ENCODE assay signal across 20 mouse cellular contexts in the genomic region with DNA sequence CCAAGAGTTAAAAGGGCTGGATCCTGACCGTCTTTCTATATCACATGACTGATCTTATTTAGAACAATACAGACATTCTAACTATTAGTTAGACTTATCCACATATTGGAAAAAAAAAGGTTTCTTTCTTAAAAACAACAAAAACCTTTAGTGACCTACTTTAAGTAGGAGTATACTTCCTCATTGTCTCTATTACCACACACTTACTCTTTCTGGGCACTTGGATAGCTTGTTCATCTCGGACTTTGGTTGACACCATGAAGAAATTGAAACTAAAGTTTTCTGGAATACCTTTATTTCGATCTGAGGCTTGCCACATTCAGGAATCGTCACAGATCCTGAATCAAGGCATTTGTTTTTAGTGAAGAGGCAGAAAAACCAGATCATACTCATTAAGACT.
"Had no signal": no experiment of that assay in that cellular context is flagged by ENCODE, and none has a peak within 500 bp of the region (broad histone marks: within the 10 kb centered on the region; RNA-seq: fewer than 3 reads in every experiment).

No protein-coding gene starts in this region.

- DNase-seq: kidney, adult 18-20 months; kidney, adult 9 months; kidney, postnatal 14 days; kidney, postnatal 4 days; left cerebral cortex, postnatal 4 days; liver, embryonic 13.5 days; lung, adult 2 months; lung, postnatal 14 days; right cerebral cortex, adult 18-20 months; right cerebral cortex, postnatal 14 days; right cerebral cortex, postnatal 4 days; thymus, adult 2 months; thymus, postnatal 25 days had no signal

- H3K4me2 ChIP-seq: limb, embryonic 12.5 days; limb, embryonic 15.5 days; liver, embryonic 13.5 days; midbrain, embryonic 12.5 days; midbrain, embryonic 15.5 days; neural tube, embryonic 12.5 days; neural tube, embryonic 15.5 days had no signal

- H3K9me3 ChIP-seq: limb, embryonic 12.5 days; limb, embryonic 15.5 days; liver, embryonic 13.5 days; midbrain, embryonic 12.5 days; midbrain, embryonic 15.5 days; neural tube, embryonic 12.5 days; neural tube, embryonic 15.5 days had no signal

- H3K27me3 ChIP-seq: limb, embryonic 12.5 days; limb, embryonic 15.5 days; liver, embryonic 13.5 days; midbrain, embryonic 12.5 days; midbrain, embryonic 15.5 days; neural tube, embryonic 12.5 days; neural tube, embryonic 15.5 days had no signal

- H3K27ac ChIP-seq: limb, embryonic 12.5 days; limb, embryonic 15.5 days; liver, embryonic 13.5 days; midbrain, embryonic 12.5 days; midbrain, embryonic 15.5 days; neural tube, embryonic 12.5 days; neural tube, embryonic 15.5 days; stomach, postnatal 0 days had no signal

- H3K4me1 ChIP-seq: limb, embryonic 12.5 days; limb, embryonic 15.5 days; liver, embryonic 13.5 days; midbrain, embryonic 12.5 days; midbrain, embryonic 15.5 days; neural tube, embryonic 12.5 days; neural tube, embryonic 15.5 days had no signal

- H3K4me3 ChIP-seq: limb, embryonic 12.5 days; limb, embryonic 15.5 days; liver, embryonic 13.5 days; midbrain, embryonic 12.5 days; midbrain, embryonic 15.5 days; neural tube, embryonic 12.5 days; neural tube, embryonic 15.5 days had no signal

- H3K36me3 ChIP-seq: limb, embryonic 12.5 days; limb, embryonic 15.5 days; liver, embryonic 13.5 days; midbrain, embryonic 12.5 days; midbrain, embryonic 15.5 days; neural tube, embryonic 12.5 days; neural tube, embryonic 15.5 days had no signal

- ATAC-seq: midbrain, embryonic 15.5 days had no signal

- H3K9ac ChIP-seq: limb, embryonic 12.5 days; limb, embryonic 15.5 days; liver, embryonic 13.5 days; midbrain, embryonic 12.5 days; midbrain, embryonic 15.5 days; neural tube, embryonic 12.5 days; neural tube, embryonic 15.5 days had no signal
